Mouse (Mus musculus) MEL (cell line): ENCODE data around the gene Ctnnbl1.

ENCODE experiments used
- CHD1 ChIP-seq: IDR thresholded peaks from 2 replicates; pipeline ENCODE4 v1.6.1; 2012; ENCODE audit warnings: low read depth, mild to moderate bottlenecking, inconsistent platforms, low read length, improper control_type of control experiment
- CTCF ChIP-seq, 3 experiments: IDR thresholded peaks in 2 of 3; conservative IDR thresholded peaks in 1 of 3; 2 replicates each; pipeline ENCODE4 v1.5.1; 2011 to 2012; ENCODE audit warnings: low read length in 3 of 3, low read depth in 2 of 3, mild to moderate bottlenecking in 2 of 3, improper control_type of control experiment in 1 of 3, inconsistent platforms in 1 of 3, mixed read lengths in 1 of 3, moderate library complexity in 1 of 3; ENCODE audit not compliant: control insufficient read depth in 1 of 3, insufficient read depth in 1 of 3, poor library complexity in 1 of 3, severe bottlenecking in 1 of 3
- E2F4 ChIP-seq: IDR thresholded peaks from 2 replicates; pipeline ENCODE4 v1.6.1; 2011; ENCODE audit warnings: low read depth, low read length, improper control_type of control experiment, borderline replicate concordance
- ELF1 ChIP-seq: IDR thresholded peaks from 2 replicates; pipeline ENCODE4 v1.6.1; 2014; ENCODE audit warnings: low read depth, mild to moderate bottlenecking, inconsistent platforms, low read length, improper control_type of control experiment, moderate library complexity
- HCFC1 ChIP-seq: IDR thresholded peaks from 2 replicates; pipeline ENCODE4 v1.6.1; 2012; ENCODE audit warnings: low read depth, mild to moderate bottlenecking, inconsistent platforms, low read length, improper control_type of control experiment, moderate library complexity
- MEF2A ChIP-seq: IDR thresholded peaks from 2 replicates; pipeline ENCODE4 v1.6.1; 2014; ENCODE audit warnings: low read depth, mild to moderate bottlenecking, inconsistent platforms, low read length, improper control_type of control experiment; ENCODE audit not compliant: poor library complexity, insufficient replicate concordance, severe bottlenecking; ENCODE audit errors: extremely low read depth
- NRF1 ChIP-seq: IDR thresholded peaks from 2 replicates; pipeline ENCODE4 v1.6.1; 2014; ENCODE audit warnings: low read depth, mild to moderate bottlenecking, inconsistent platforms, low read length, improper control_type of control experiment, moderate library complexity; ENCODE audit not compliant: poor library complexity, insufficient read depth, severe bottlenecking
- POLR2A ChIP-seq, 2 experiments: IDR thresholded peaks; 2 replicates each; pipeline ENCODE4 v1.6.1; 2011 to 2012; ENCODE audit warnings: low read length in 2 of 2, mild to moderate bottlenecking in 2 of 2, control low read depth in 1 of 2, improper control_type of control experiment in 1 of 2, low read depth in 1 of 2, moderate library complexity in 1 of 2; ENCODE audit not compliant: control insufficient read depth in 1 of 2, insufficient read depth in 1 of 2, poor library complexity in 1 of 2
- RAD21 ChIP-seq: IDR thresholded peaks from 2 replicates; pipeline ENCODE4 v1.6.1; 2011; ENCODE audit warnings: mild to moderate bottlenecking, low read depth, low read length, improper control_type of control experiment
- RCOR1 ChIP-seq: IDR thresholded peaks from 2 replicates; pipeline ENCODE4 v1.6.1; 2012; ENCODE audit warnings: low read depth, mild to moderate bottlenecking, inconsistent platforms, low read length, improper control_type of control experiment
- ZC3H11A ChIP-seq: IDR thresholded peaks from 2 replicates; pipeline ENCODE4 v1.6.1; 2012; ENCODE audit warnings: low read depth, mild to moderate bottlenecking, inconsistent platforms, low read length, improper control_type of control experiment

- TF ChIP-seq HCFC1 (no peak), POLR2A (IDR thresholded peaks at IDR 0.05; ENCODE audit: control insufficient read depth in 1 of 2, insufficient read depth in 1 of 2, low read depth in 1 of 2, low read length in 2 of 2, poor library complexity in 1 of 2) (no peak), CTCF (IDR thresholded peaks at IDR 0.05 in 2 of 3, conservative IDR thresholded peaks at IDR 0.05 in 1 of 3; ENCODE audit: control insufficient read depth in 1 of 3, insufficient read depth in 1 of 3, low read depth in 2 of 3, low read length in 3 of 3, poor library complexity in 1 of 3, severe bottlenecking in 1 of 3) (peak; percentile 24 to 34 (median 24); a peak in 3 of 6 replicates), RAD21 (no peak), RCOR1 (no peak), MEF2A (no peak), NRF1 (no peak), ELF1 (no peak), ZC3H11A (no peak), E2F4 (no peak), CHD1 (no peak)
These were observed 199.5 kb downstream of the Ctnnbl1 start for GRCm38 (mm10) chr2:157936676-157937075.
